Mouse (Mus musculus) retina, adult 2 months (tissue): ENCODE results near the gene Adal.
"Not testable (repeated sequence)": the region's sequence is repeated elsewhere in the genome, so short reads cannot be mapped to it uniquely, and the experiment has no call there.

Source experiments
- DNase-seq: peaks from one replicate; pipeline ENCODE4 v3.0.0-alpha.2; 2012; ENCODE audit warnings: low read depth, low spot score

Adal gene

GRCm38 (mm10) chr2:121140018-121140882, at the start of gene Adal, which contains the start of gene Lcmt2:
Gene Adal (plus strand): TSS chr2:121140428.
Gene Lcmt2 (minus strand): TSS chr2:121140653.
- DNase-seq = peak; percentile 81

GRCm38 (mm10) chr2:121102051-121102450, 38.2 kb upstream of the Adal start:
- DNase-seq = peak; percentile 78

DNA sequence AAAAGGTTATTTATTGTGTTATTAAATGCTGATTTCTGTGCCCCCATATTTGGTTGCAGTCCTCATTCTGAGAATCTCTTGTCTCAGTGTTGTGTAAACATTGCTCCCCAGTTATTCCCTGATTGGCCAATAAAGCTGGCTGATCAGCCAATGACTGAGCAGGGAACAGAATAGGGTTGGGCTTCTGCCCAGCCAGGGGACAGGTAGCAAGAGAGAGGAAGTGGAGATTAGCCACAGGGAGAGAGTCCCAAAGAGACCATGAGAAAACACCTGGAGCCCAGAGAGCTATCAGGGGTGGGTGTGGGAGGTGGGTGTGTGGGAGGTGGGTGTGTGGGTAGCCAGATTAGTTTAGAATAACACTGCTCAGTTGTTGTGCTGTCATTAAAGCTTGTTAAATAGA, 34.3 kb upstream of the Adal start:
- DNase-seq = no peak

DNA sequence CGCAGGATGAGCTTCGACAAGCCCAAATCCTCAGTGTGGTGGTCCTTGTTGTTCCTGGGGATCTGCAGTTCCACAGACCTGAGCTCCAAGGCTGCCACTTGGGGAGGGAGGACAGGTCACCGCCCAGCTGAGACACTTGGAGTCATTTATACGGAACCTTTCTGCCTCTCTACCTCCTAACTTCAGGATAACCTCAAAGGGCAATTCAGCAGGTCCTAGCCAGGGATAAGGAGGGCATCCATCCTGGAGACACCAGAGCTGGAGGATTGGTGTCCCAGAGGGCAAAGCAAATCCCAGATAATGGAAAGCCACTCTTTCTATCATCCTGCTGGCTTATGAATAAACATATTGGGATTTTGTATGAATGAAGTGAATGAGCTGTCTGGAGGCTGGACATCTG, 30.5 kb upstream of the Adal start, which contains the start of gene Tgm7:
Gene Tgm7, minus strand, starts transcription at position 101 of the 400 bp plus-strand sequence.
- DNase-seq = no peak

DNA sequence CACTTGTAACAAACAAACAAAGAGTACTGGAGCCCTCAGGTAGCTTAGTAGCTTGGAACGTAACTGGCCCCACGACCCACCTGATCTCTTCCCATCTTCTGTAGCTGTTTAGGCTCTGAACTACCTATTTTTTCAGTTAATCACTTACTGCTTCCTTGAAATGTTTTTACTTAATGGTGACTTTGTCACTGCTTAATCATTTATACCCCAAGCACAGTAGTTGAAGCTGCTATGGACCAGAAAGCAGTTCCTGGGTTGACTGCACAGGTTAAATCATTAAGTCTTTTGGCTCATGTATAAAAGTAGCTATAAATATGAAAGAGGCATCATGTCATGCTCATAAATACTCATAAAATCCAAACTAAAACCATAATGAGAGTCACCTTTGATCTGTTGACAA, 24.8 kb upstream of the Adal start:
- DNase-seq = no peak

DNA sequence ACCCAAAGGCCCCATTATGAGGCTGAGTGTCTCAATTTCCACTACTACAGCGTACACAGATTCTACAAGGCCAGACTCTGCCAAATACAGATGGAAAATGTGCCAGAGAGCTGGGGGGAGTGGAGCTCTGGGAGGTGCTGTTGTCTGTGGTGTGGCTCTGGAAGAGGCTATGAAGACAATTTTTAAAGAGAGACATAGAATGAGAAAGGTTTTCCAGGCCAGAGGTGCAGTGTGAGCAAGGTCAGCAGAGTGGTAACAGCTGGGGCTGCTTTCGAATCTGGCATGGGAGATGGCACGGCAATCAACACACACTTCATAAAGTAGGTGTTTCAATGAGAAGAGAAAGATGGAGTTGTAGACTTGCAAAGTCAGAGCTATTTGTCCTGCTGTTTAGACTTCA, 21.0 kb upstream of the Adal start:
- no peak for DNase-seq

DNA sequence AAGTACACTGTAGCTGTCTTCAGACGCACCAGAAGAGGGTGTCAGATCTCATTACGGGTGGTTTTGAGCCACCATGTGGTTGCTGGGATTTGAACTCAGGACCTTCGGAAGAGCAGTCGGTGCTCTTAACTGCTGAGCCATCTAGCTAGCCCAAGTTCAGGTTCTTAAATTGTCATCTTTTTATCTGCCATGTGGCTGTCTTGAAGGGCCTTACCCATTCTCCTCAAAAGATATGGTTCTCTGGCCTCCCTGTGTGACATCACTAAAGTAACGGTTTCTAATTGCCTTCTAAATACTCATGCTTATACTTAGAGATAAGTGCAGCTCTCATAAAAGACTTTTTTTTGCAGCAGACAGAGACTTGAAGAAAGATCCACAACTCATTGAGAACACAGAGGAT, 13.9 kb upstream of the Adal start:
- DNase-seq = not testable (repeated sequence)

- no peak for DNase-seq
Observed at GRCm38 (mm10) chr2:121127536-121127935, 12.7 kb upstream of the Adal start.

GRCm38 (mm10) chr2:121128865-121129620, 11.2 kb upstream of the Adal start:
- no peak for DNase-seq

GRCm38 (mm10) chr2:121132822-121133221, 7.4 kb upstream of the Adal start:
- DNase-seq = no peak

DNA sequence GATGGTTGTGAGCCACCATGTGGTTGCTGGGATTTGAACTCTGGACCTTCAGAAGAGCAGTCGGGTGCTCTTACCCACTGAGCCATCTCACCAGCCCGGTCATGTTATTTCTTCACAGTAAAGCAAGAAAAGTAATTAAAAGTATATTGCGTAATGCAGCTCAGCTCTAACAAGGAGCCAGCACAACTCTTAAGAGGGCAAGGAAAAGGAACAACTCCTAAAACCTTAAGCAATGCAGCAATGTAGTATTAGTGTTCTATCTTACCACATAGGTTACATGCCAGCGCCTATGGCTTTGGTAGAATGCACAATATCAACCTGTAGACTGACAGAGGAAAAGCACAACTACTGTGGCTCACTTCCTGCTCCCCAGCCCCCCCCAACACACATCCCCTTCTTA, 2.9 kb upstream of the Adal start:
- no peak for DNase-seq

DNA sequence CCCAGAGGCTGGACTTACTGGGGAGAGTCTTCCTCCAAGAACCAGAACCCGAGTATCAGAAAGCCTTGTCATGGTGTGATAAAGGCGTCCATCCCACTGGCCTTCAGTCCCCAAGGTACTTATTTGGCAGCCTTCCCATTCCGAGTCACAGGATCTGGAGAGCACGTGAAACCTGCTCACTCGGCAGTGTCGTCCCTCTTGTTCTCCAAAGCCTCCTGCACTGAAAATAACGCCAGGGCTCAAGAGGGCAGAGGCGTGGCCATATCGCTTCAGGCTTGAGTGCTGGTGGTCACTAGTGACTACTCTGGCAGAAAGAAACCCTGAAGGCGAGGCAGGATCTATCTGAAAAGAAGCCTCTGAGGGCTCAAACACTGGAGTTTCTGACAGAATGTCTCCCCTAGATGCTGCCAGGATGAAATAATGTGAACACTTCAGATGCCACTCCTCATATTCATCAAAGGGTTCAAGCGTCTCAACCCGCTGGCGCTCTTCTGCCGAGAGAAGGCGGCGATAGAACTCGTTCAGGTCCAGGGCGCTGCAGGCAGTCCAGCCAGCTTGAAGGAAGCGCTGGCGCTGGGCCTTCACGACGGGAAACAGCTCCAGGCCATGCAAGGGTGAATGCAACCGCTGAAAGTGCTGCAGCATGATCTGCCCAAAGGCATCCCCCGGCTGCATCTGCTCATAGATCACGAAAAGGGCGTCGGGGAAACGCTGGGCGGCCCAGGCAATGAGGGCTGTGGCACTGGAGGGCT, 786 bp upstream of the Adal start:
- DNase-seq = peak; percentile 20

GRCm38 (mm10) chr2:121141216-121142035, 1.2 kb downstream of the Adal start:
- no peak for DNase-seq

GRCm38 (mm10) chr2:121142415-121142814, 2.2 kb downstream of the Adal start:
- no peak for DNase-seq

DNA sequence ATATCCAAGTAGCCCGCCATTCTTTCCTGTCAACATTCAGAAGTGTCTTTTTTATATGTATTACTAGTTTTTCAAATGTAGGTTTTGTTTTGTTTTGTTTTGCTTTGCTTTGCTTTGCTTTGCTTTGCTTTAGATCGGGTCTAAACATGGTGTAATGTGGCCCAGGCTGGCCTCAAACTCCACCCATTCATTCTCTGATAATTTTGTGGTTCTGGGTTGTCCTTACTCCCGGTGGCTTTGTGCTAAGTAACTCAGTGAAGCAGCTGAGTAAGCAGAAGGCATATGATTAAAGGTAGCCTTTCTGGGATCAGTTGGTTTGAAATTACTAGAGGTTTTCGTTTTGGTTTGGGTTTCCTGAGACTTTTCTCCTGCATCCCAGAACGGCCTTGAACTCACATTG, 9.5 kb downstream of the Adal start:
- DNase-seq = no peak

GRCm38 (mm10) chr2:121153100-121153499, 12.9 kb downstream of the Adal start:
- DNase-seq = no peak

GRCm38 (mm10) chr2:121169173-121169572, 28.9 kb downstream of the Adal start:
- DNase-seq = no peak

- peak; percentile 11 for DNase-seq
Observed at GRCm38 (mm10) chr2:121169902-121170301, 29.7 kb downstream of the Adal start.

DNA sequence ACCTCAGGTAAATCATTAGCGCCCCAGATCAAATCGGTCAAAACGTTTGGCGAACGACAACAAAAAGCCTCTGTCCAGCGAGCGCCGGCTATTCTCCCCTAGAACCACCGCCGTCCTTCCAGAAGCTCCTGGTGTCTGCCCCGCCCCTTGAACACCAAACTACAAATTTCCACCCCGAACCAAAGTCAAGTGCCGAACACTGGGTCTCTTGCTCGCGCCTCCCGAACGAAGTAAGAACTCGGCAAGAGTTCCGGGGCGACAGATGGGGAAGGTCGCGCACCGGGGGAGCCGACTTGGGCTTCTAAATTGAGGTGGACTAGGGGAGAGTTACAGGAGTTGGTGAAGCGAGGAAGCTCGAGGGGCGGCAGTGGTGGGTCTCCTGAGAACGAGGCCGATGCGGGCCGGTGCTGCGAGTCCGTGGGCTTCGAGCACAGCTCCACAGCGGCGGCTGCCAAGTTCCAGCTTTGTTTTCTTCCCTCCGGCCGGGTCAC, 30.3 kb downstream of the Adal start, which contains the start of gene Tubgcp4:
Gene Tubgcp4, plus strand, starts transcription at position 174 of the 491 bp plus-strand sequence.
- peak; percentile 8 for DNase-seq

GRCm38 (mm10) chr2:121170980-121171742, 30.9 kb downstream of the Adal start, which contains the start of gene Zscan29:
Gene Zscan29 (minus strand): TSS chr2:121171125.
- peak; percentile 76 for DNase-seq
